Mouse (Mus musculus): Measurements from ENCODE around the gene Phactr4. TPM values are rescaled to one million over a fixed set of nuclear protein-coding genes. Genes with fewer than 3 reads are reported as not detected.

Gene Phactr4
- total and polyA plus RNA-seq, 2 experiments from 2014 or later = 4.8 TPM

- Histone ChIP-seq H3K4me1 (ENCODE audit: insufficient read depth, low read length) (no peaks in the 10 kb centered on the region; the same call in 1 of the 2 replicates), H3K27me3 (ENCODE audit: insufficient read depth, low read length) (no peaks in the 10 kb centered on the region), H3K27ac (ENCODE audit: low read depth, low read length) (no peak overlapping the region), H3K9ac (replicated peaks; ENCODE audit: low read length, poor library complexity, severe bottlenecking) (no peak overlapping the region), H3K36me3 (ENCODE audit: insufficient read depth, low read length) (peaks cover 5% of the 10 kb centered on the region; the same call in 1 of the 2 replicates), H3K4me3 (ENCODE audit: low read depth, low read length) (no peak overlapping the region), H3K4me2 (ENCODE audit: low read depth, low read length, poor library complexity, severe bottlenecking) (no peak overlapping the region), H3K9me3 (ENCODE audit: low read length) (no peaks in the 10 kb centered on the region)
- TF ChIP-seq CTCF (IDR thresholded peaks at IDR 0.05) = no peak
- ATAC-seq (ENCODE audit: low FRiP score) (no peak), DNase-seq (ENCODE audit: low spot score) (no peak)
- 76% methylated on average over 6 of the region's 6 CpGs for WGBS
Measured at GRCm38 (mm10) chr4:132306004-132306403, 116.3 kb downstream of the Phactr4 start.

Small RNA genes lying within 50 kb of the gene (microRNA-seq; reads per million reads assigned to microRNA genes)
- not detected for gene Gm25707 (ENCODE audit: borderline number of aligned reads)

Other genes starting within 250 kb of the Phactr4 start
- 53.5 and 62.7 TPM in 2 replicates for gene Ythdf2, start 210.2 kb downstream of the Phactr4 start, total RNA-seq (2014; rRNA removed)
- 96.7 and 117 TPM in 2 replicates for gene Ythdf2, start 210.2 kb downstream of the Phactr4 start, polyA plus RNA-seq (2015; fragmentation: Nextera tagmentation; extraction: Ambion mirVana)
- 10.6 and 21.0 TPM in 2 replicates for gene Gmeb1, start 160.9 kb downstream of the Phactr4 start, total RNA-seq (2014; rRNA removed)
- 28.8 and 30.5 TPM in 2 replicates for gene Gmeb1, start 160.9 kb downstream of the Phactr4 start, polyA plus RNA-seq (2015; fragmentation: Nextera tagmentation; extraction: Ambion mirVana)
- 9.0 and 19.8 TPM in 2 replicates for gene Taf12, start 148.1 kb downstream of the Phactr4 start, total RNA-seq (2014; rRNA removed)
- gene Taf12, start 148.1 kb downstream of the Phactr4 start, polyA plus RNA-seq (2015; fragmentation: Nextera tagmentation; extraction: Ambion mirVana) = 30.3 and 33.1 TPM in 2 replicates
- gene Rab42, start 119.1 kb downstream of the Phactr4 start, total RNA-seq (2014; rRNA removed) = 0.38 and 3.3 TPM in 2 replicates
- 4.2 and 4.3 TPM in 2 replicates for gene Rab42, start 119.1 kb downstream of the Phactr4 start, polyA plus RNA-seq (2015; fragmentation: Nextera tagmentation; extraction: Ambion mirVana)
- gene Trnau1ap, start 93.0 kb downstream of the Phactr4 start, total RNA-seq (2014; rRNA removed) = 47.7 and 55.2 TPM in 2 replicates
- gene Trnau1ap, start 93.0 kb downstream of the Phactr4 start, polyA plus RNA-seq (2015; fragmentation: Nextera tagmentation; extraction: Ambion mirVana) = 56.9 and 63.0 TPM in 2 replicates
- gene Rcc1, start 68.9 kb downstream of the Phactr4 start, total RNA-seq (2014; rRNA removed) = 18.7 and 23.4 TPM in 2 replicates
- gene Rcc1, start 68.9 kb downstream of the Phactr4 start, polyA plus RNA-seq (2015; fragmentation: Nextera tagmentation; extraction: Ambion mirVana) = 21.7 and 21.9 TPM in 2 replicates
- gene Med18, start 41.4 kb upstream of the Phactr4 start, total RNA-seq (2014; rRNA removed) = 14.3 and 17.5 TPM in 2 replicates
- gene Med18, start 41.4 kb upstream of the Phactr4 start, polyA plus RNA-seq (2015; fragmentation: Nextera tagmentation; extraction: Ambion mirVana) = 13.0 and 13.1 TPM in 2 replicates
- 21.4 and 21.6 TPM in 2 replicates for gene Sesn2, start 88.0 kb upstream of the Phactr4 start, total RNA-seq (2014; rRNA removed)
- gene Sesn2, start 88.0 kb upstream of the Phactr4 start, polyA plus RNA-seq (2015; fragmentation: Nextera tagmentation; extraction: Ambion mirVana) = 17.7 and 18.2 TPM in 2 replicates
- gene Atpif1, start 111.2 kb upstream of the Phactr4 start, total RNA-seq (2014; rRNA removed) = 800 and 923 TPM in 2 replicates
- gene Atpif1, start 111.2 kb upstream of the Phactr4 start, polyA plus RNA-seq (2015; fragmentation: Nextera tagmentation; extraction: Ambion mirVana) = 1,645 and 1,681 TPM in 2 replicates
- gene Dnajc8, start 113.1 kb upstream of the Phactr4 start, total RNA-seq (2014; rRNA removed) = 89.1 and 101 TPM in 2 replicates
- 168 and 169 TPM in 2 replicates for gene Dnajc8, start 113.1 kb upstream of the Phactr4 start, polyA plus RNA-seq (2015; fragmentation: Nextera tagmentation; extraction: Ambion mirVana)
- 0.66 and 1.1 TPM in 2 replicates for gene Ptafr, start 141.6 kb upstream of the Phactr4 start, total RNA-seq (2014; rRNA removed)
- 0.26 and 0.56 TPM in 2 replicates for gene Ptafr, start 141.6 kb upstream of the Phactr4 start, polyA plus RNA-seq (2015; fragmentation: Nextera tagmentation; extraction: Ambion mirVana)
- gene Eya3, start 216.5 kb upstream of the Phactr4 start, total RNA-seq (2014; rRNA removed) = 15.7 and 25.8 TPM in 2 replicates
- gene Eya3, start 216.5 kb upstream of the Phactr4 start, polyA plus RNA-seq (2015; fragmentation: Nextera tagmentation; extraction: Ambion mirVana) = 4.5 and 5.1 TPM in 2 replicates